Mouse (Mus musculus) heart, embryonic 16.5 days (tissue): Measurements from ENCODE around the gene Cdc25a. TPM values are rescaled to one million over a fixed set of nuclear protein-coding genes. Genes with fewer than 3 reads are reported as not detected.

Experiments
- ATAC-seq: fragments of 200-750 bp; cut with Nextera tagmentation; replicated peaks from 2 replicates; pipeline ENCODE4 v1.8.0; 2017; ENCODE audit warnings: moderate number of reproducible peaks; ENCODE audit not compliant: insufficient read depth, low FRiP score; ENCODE audit errors: extremely low read depth
- H3K27ac ChIP-seq: fragments of 300-500 bp; sonication (generic); 2 replicates; pipeline ENCODE4 v1.5.1; 2014; ENCODE audit warnings: mild to moderate bottlenecking, low read length, control low read depth, moderate library complexity
- H3K27me3 ChIP-seq: fragments of 300-500 bp; sonication (generic); 2 replicates; pipeline ENCODE4 v1.6.1; 2014; ENCODE audit warnings: low read length, mixed read lengths; ENCODE audit not compliant: control insufficient read depth, insufficient read depth
- H3K36me3 ChIP-seq: fragments of 300-500 bp; sonication (generic); 2 replicates; pipeline ENCODE4 v1.6.1; 2014; ENCODE audit not compliant: control insufficient read depth, insufficient read depth
- H3K4me1 ChIP-seq: fragments of 300-500 bp; sonication (generic); 2 replicates; pipeline ENCODE4 v1.6.1; 2014; ENCODE audit warnings: low read length, mixed read lengths; ENCODE audit not compliant: control insufficient read depth, insufficient read depth
- H3K4me2 ChIP-seq: fragments of 300-500 bp; sonication (generic); 2 replicates; pipeline ENCODE4 v1.6.1; 2014; ENCODE audit warnings: low read depth, mild to moderate bottlenecking, control low read depth, low read length
- H3K4me3 ChIP-seq: fragments of 300-500 bp; sonication (generic); 2 replicates; pipeline ENCODE4 v1.5.1; 2014; ENCODE audit warnings: mild to moderate bottlenecking, control low read depth, low read length
- H3K9ac ChIP-seq: fragments of 300-500 bp; sonication (generic); 2 replicates; pipeline ENCODE4 v1.6.1; 2014; ENCODE audit warnings: low read length, control low read depth
- H3K9me3 ChIP-seq: fragments of 300-500 bp; sonication (generic); replicated peaks from 2 replicates; pipeline ENCODE4 v1.6.1; 2016; ENCODE audit warnings: low read length; ENCODE audit not compliant: control insufficient read depth
- WGBS: fragments of 180-500 bp; shearing (Covaris S2); extraction: QIAGEN DNeasy Blood & Tissue Kit; methylation state at CpG from one replicate; pipeline ENCODE4 v1.1.7; 2014; 5-methylcytosine and 5-hydroxymethylcytosine counted together
- polyA plus RNA-seq: library from polyadenylated mRNA; unstranded; fragments of >200 nt; fragmentation: Nextera tagmentation; extraction: Ambion mirVana; gene quantifications from 2 replicates; pipeline ENCODE4 v1.2.1, GENCODE M21; 2015

Cdc25a gene
- 14.2 and 14.3 TPM in 2 replicates for polyA plus RNA-seq

DNA sequence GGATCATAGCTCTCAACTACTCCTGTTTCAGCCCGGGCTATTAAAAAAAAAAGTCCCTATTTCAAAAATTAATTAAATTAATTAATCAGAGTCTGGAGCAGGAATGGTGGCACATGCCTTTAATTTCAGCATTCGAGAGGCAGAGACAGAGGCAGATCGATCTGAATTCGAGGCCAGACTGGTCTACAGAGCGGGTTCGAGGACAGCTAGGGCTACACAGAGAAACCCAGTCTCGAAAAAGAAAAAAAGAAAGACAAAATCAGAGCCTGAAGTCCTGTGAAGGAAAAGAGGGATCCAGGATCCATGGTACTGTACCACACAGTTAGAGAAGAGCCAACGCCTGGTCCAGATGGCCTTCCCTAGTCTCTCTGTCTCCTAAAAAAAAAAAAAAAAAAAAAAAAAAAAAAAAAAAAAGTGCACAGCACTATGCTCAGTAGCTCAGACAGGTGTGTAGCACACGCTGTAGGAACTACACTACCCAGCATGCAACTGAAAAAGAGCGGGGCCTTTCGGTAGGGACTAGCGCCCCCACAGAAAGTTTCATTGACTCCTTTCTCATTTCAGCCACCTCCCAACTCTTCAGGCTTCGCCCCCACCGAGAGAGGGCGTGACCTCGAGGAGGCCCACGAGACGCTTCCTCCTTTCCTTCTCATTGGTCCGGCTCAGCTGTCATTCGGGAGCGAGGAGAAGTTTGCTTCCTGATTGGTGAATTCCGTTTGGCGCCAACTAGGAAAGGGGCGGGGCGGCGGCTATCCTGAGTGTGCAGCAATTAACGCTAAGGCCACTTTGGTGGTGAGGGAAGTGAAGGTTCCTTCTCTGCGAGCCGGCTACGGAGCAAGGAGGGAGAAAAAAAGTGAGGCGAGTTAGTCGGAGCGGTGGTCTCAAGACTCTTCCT is at the start of gene Cdc25a:
Gene Cdc25a (plus strand): TSS at position 783 of the 895 bp plus-strand sequence.
- 5% methylated on average over 33 of the region's 33 CpGs for WGBS
- ATAC-seq: peak; percentile 93

GRCm38 (mm10) chr9:109825739-109826138 is 49.6 kb upstream of the Cdc25a start:
- Histone ChIP-seq H3K4me1 (no peaks in the 10 kb centered on the region), H3K36me3 (no peaks in the 10 kb centered on the region), H3K9me3 (no peaks in the 10 kb centered on the region), H3K9ac (no peak overlapping the region), H3K4me2 (no peak overlapping the region), H3K4me3 (no peak overlapping the region), H3K27ac (no peak overlapping the region), H3K27me3 (no peaks in the 10 kb centered on the region)
- ATAC-seq: no peak
- WGBS: 45% methylated on average over 4 of the region's 4 CpGs

More for the DNA sequence above, at the start of gene Cdc25a:
- Histone ChIP-seq H3K4me3 (peak within 1 kb of the TSS; percentile 97), H3K4me2 (peak within 1 kb of the TSS; percentile 84), H3K4me1 (peaks cover 13% of the 10 kb centered on the region), H3K27me3 (no peaks in the 10 kb centered on the region), H3K9ac (peak within 1 kb of the TSS; percentile 98), H3K27ac (peak within 1 kb of the TSS; percentile 93), H3K36me3 (peaks cover 17% of the 10 kb centered on the region), H3K9me3 (no peaks in the 10 kb centered on the region)

GRCm38 (mm10) chr9:109826181-109826580 is 49.2 kb upstream of the Cdc25a start:
- Histone ChIP-seq H3K9ac (no peak overlapping the region), H3K36me3 (no peaks in the 10 kb centered on the region), H3K4me3 (no peak overlapping the region), H3K4me1 (no peaks in the 10 kb centered on the region), H3K9me3 (no peaks in the 10 kb centered on the region), H3K27ac (no peak overlapping the region), H3K27me3 (no peaks in the 10 kb centered on the region), H3K4me2 (no peak overlapping the region)
- no peak for ATAC-seq
- WGBS: 52% methylated on average over 5 of the region's 5 CpGs

- Histone ChIP-seq H3K27ac (peak within 1 kb of the TSS; percentile 79), H3K4me3 (peak within 1 kb of the TSS; percentile 71), H3K36me3 (no peaks in the 10 kb centered on the region), H3K9ac (peak within 1 kb of the TSS; percentile 79), H3K4me1 (peaks cover 8% of the 10 kb centered on the region), H3K27me3 (no peaks in the 10 kb centered on the region), H3K9me3 (no peaks in the 10 kb centered on the region), H3K4me2 (peak within 1 kb of the TSS; percentile 92)
- under 1% methylated on average over 32 of the region's 32 CpGs for WGBS
- ATAC-seq: peak; percentile 94
Observed at GRCm38 (mm10) chr9:109832391-109833087, 42.8 kb upstream of the Cdc25a start, which contains the start of gene Nme6. Gene Nme6, plus strand, starts transcription at chr9:109832749.

DNA sequence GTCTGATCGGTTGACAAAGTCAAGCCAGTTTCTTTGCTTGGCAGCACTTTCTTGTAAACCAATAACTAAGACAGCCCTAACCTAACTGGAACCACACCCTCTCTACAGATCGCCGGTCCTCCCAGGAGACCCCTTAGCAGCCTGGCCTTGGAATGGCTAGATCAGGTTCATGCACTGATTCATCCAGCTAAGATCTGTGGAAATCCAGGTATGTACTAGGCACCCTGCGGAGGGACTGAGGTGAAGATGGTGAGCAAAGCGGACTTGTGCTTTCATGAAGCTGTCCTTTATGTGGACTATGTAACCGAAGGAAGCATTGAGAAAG is 42.3 kb upstream of the Cdc25a start:
- 0 out of 2 replicates have a peak, but pooled peaks cover 2% of the 10 kb centered on the region for H3K36me3 ChIP-seq
- peaks cover 8% of the 10 kb centered on the region for H3K4me1 ChIP-seq
- WGBS: 5% methylated on average over 6 of the region's 6 CpGs
- peak overlapping the region; percentile 79 for H3K9ac ChIP-seq
- no peaks in the 10 kb centered on the region for H3K27me3 ChIP-seq
- H3K4me2 ChIP-seq: peak overlapping the region; percentile 92
- peak overlapping the region; percentile 71 for H3K4me3 ChIP-seq
- no peaks in the 10 kb centered on the region for H3K9me3 ChIP-seq
- ATAC-seq: peak; percentile 23; the same call in 1 of the 2 replicates
- peak overlapping the region; percentile 79 for H3K27ac ChIP-seq

DNA sequence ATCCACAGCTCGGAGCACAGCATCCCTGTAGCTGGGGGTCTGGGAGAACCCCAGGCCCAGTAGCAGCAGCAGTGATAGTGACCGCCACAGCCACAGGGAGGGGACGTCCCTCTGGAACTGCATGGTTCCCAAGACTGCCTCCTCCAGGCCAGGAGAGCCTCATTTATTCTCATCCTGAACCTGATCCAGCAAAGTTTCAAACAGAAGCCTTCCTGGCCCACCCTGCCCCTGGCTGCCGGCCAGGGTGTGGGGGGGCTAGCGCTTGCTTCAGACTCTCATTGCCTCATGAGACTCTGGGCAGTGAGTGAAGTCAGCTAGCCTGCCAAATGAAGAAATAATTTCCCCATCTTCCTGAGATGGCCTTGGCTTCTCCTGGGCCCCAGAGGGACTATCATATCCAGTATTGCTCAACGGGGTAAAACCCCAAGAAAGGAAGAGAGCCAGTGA is 26.0 kb upstream of the Cdc25a start, which contains the start of gene Camp:
Gene Camp (minus strand): TSS at position 306 of the 447 bp plus-strand sequence.
- Histone ChIP-seq H3K4me3 (no peak within 1 kb of the TSS), H3K27ac (no peak within 1 kb of the TSS), H3K9me3 (no peaks in the 10 kb centered on the region), H3K4me2 (no peak within 1 kb of the TSS), H3K9ac (no peak within 1 kb of the TSS), H3K4me1 (peaks cover 10% of the 10 kb centered on the region; the same call in 1 of the 2 replicates), H3K36me3 (peaks cover 3% of the 10 kb centered on the region; the same call in 1 of the 2 replicates), H3K27me3 (no peaks in the 10 kb centered on the region)
- peak; percentile 29; the same call in 1 of the 2 replicates for ATAC-seq
- WGBS: 55% methylated on average over 6 of the region's 6 CpGs

DNA sequence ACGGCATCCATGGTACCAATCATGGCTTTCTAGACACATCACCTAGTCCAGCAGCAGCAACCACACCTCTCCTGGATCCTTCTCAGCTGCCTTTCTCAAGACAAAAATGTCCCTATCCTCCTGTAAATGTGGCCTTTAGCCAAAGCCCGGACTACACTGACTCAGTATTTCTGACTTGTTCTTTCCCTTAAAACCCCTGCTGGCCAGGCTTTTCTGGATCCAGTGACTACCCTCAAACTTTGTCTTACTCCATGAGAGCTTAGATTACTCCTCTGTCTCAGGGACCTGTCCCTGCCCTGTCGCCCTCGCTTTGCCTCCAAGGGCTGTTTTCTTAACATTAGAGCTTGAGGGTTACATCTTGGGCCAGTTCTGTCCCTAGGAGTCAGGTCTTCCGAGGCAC is 25.3 kb upstream of the Cdc25a start:
- no peaks in the 10 kb centered on the region for H3K9me3 ChIP-seq
- peaks cover 10% of the 10 kb centered on the region; the same call in 1 of the 2 replicates for H3K4me1 ChIP-seq
- no peaks in the 10 kb centered on the region for H3K27me3 ChIP-seq
- ATAC-seq: no peak
- no peak overlapping the region for H3K4me2 ChIP-seq
- no peak overlapping the region for H3K27ac ChIP-seq
- no peak overlapping the region for H3K9ac ChIP-seq
- peaks cover 3% of the 10 kb centered on the region; the same call in 1 of the 2 replicates for H3K36me3 ChIP-seq
- WGBS: 93% methylated on average over 5 of the region's 5 CpGs
- H3K4me3 ChIP-seq: no peak overlapping the region

- Histone ChIP-seq H3K27ac (no peak overlapping the region), H3K4me1 (peaks cover 6% of the 10 kb centered on the region; the same call in 1 of the 2 replicates), H3K9me3 (no peaks in the 10 kb centered on the region), H3K27me3 (no peaks in the 10 kb centered on the region), H3K4me3 (no peak overlapping the region), H3K4me2 (no peak overlapping the region), H3K9ac (no peak overlapping the region), H3K36me3 (no peaks in the 10 kb centered on the region)
- WGBS: 88% methylated on average over 2 of the region's 2 CpGs
- ATAC-seq: no peak
Observed at GRCm38 (mm10) chr9:109854341-109854740, 21.0 kb upstream of the Cdc25a start.
